Mouse (Mus musculus): ENCODE data around the gene Gm11492.

Gene Gm11492

DNA sequence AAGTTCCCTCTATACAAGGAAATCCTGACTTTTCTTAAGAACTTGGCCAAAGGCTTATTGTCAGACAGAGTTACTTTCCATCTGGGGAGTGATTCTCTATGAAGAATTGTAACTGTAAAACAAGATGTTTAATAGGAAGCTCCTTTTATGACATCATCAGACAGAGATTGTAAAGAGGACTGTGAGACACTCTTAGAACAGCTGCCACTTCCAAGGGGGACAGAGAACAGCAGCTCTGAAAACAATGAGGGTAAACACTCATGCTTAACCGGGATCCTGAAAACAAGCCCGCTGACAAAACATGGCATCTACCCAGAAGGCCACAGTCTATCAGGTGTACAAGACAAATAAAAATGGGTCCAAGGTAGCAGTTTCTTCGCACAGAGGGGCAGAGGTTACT is at the start of gene Gm11492:
Gm11492 (plus strand) TSS at position 153 of the 400 bp plus-strand sequence.
- no peak for DNase-seq

DNA sequence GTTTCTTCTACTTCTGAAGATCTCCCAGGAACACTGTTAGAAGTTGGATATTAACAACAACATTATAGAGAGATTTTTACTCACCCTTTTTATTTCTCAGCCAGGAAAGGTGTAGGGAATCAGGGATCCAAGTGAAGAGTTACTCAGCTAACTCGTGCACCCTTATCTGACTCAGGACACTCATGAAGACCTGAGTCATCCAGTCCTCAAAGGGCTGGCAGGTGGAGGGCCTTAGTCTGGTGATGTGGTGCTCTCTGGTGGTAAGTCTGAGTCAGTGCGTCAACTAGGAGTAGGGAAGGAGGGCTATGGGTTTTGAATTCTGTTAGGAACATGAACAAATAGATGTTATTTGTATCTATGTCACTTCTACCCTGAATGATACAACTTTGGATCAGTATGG is 47.2 kb upstream of the Gm11492 start:
- DNase-seq = no peak

DNA sequence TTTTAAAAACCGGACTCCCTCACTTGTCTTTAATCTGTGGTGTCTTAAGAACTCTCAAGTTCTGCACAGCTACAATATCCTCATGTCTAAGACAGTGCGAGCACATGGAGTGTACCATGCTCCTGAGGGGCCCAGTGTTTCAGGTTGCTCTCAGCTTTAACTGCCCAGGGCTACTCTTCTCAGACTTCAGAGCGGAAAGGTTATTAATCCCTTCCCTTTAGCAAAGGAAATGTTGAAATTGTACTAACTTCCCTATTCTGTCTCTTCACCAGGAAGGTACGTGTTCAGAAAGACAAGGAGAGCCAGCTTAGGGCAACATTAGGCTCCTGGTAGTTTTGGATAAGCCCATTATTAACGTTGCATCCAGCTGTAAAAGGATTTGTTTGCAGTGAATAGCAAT is 43.0 kb upstream of the Gm11492 start:
- DNase-seq = no peak

DNA sequence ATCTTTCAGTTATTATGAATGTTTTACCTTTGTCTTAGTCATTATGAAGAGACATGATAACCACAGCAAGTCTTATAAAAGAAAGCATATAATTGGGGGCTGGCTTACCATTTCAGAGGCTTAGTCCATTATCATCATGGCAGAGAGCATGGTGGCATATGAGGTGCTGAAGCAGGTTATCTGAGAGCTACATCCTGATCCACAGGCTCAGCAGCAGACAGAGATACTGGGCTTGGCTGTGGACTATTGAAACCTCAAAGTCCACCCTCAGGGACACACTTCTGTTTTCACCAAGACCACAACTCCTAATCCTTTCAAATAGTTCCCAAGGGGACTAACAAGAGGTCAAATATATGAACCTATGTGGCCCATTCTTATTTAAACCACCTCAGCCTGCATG is 42.5 kb upstream of the Gm11492 start:
- DNase-seq = no peak

DNA sequence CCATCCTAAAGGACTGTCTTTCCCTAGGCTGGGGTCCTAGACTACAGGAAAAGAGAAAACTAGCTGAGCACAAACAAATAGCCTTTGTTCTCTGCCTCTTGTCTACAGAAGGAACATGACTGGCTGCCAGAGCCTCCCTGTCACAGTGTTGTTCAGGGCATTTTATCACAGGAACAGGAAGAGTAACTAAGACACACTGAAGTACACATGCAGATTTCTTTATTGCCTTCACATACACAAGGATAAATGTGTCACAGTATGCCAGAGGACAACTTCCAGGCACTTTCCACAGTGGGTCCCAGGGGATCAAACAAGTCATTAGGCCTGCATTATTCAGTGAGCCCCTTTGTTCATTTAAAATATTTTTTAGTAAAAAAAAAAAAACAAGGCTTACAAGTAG is 41.7 kb upstream of the Gm11492 start:
- no peak for DNase-seq

DNA sequence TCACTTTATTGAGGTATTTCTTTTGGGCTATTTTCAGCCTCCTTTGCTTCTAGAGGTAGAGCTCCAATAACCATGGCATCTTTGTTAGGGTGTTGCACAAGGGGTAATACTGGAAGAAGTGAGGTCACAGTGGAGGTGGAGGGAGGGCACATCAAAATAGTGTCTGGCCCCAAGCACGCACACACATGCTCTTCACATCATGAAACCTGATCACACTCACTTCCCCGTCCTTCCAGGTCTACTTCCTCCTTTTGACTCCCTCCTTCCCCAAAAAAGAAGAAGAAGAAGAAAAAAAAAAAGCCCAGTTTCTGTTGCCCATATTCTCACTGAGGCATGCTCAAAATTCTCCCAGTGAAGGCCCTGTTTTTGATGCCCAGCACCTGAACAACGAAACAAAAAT is 39.1 kb upstream of the Gm11492 start:
- DNase-seq = no peak

DNA sequence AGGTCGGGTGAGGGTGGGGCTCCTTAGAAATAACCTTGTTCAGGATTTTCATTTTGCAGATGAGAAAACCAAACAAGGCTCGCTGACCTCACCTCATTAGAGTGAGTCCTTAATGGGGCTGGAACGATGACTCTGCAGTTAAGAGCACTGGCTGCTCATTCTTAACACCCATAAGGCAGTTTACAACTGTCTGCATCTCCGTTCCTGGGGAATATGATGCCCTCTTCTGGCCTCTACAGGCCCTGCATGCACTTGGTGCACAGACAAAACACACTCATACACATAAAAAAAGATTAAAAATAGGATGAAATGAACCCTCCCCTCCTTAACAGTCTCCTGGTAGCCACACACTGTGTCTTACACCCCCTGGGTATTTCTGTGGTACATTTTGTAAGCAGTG is 38.5 kb upstream of the Gm11492 start:
- no peak for DNase-seq

DNA sequence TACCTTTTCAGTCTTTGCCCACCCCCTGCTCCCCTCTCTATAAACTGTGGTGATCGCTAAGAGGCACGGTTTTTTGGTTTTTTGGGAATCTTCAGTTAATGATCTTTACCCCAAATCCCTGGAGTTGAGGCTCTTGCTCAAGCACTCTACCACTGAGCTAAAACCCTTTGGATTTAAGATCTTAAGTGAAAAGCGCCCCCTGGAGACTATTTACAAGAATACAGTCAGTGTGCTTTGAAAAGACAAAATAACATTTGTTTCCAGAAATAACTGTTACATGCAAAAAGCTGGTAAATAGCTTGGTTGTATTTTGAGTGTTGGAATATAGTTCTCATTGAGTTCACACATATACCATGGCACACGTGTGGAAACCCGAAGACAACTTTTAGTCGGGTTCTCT is 34.8 kb upstream of the Gm11492 start:
- DNase-seq = no peak

DNA sequence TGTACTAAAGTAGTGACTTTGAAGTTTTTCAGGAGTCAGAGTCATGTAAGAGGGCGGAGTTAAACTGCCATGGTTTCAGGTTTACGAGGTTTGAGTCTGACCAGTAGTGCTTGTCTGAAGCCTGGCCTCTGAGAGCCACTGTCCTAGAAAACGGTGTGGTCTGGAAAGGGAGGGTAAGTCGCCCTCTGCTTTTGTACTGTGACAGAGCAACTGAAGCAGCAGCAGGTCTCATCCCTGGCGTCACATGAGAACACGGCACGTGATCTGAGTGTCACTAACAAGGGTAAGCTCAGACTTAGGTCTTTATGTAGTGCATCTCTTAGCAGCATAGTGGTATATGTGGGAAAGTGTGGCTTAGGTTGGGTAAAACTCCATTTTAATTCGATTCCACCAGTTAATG is 24.2 kb upstream of the Gm11492 start:
- no peak for DNase-seq

DNA sequence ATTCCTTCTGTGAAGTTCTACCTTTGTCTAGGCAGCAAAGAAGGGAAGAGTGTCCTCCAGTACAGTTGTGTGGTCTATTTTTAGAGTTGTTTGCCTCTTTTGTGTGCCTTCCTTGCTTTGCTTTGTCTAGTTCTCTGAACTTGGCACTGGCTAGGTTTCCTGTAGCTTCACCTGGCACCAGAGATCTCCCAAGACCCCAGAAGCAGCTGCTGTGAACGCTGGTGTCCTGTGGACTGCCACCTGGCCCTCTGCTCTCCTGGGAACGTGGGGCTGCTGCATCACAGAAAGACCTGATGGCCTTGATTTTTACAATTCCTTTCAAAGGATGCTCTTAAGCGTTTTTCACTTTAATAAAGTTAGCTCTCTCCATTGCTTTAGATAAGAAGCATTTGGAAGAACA is 23.5 kb upstream of the Gm11492 start:
- DNase-seq = no peak

DNA sequence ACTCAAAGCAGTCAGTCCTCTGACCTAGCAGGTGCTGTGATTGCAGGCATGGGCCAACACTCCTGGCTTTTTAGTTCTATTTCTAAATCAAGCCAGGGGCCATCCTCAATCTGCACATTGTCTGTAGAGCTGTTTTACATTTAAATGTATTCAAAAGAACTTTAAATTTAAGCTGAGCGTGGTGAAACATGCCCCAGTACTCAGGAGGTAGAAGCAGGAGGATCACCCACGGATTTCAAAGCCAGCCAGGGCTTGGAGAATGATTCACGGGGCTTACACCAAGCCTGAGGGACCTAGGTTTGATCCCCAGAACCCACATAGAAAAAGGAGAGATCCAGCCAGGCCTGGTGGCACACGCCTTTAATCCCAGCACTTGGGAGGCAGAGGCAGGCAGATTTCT is 13.1 kb upstream of the Gm11492 start:
- no peak for DNase-seq

DNA sequence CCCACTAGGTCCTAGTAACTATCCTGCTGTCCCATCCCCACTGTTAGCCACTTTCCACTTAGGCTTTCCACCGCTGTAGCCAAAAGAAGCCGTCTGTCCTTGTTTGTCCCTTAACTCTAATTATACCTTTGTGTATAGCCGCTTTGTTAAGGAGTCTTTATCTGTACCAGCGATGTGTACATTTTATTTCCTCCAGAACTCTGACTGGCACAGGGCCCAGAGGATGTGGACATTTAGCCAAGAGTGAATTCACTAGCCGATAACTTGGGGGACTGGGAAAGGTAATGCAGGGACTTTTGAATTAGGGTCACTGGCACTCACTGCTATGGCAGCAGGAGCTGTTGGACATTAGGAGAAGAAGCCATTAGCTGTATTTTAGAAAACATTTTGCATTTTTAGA is 12.1 kb upstream of the Gm11492 start:
- no peak for DNase-seq

DNA sequence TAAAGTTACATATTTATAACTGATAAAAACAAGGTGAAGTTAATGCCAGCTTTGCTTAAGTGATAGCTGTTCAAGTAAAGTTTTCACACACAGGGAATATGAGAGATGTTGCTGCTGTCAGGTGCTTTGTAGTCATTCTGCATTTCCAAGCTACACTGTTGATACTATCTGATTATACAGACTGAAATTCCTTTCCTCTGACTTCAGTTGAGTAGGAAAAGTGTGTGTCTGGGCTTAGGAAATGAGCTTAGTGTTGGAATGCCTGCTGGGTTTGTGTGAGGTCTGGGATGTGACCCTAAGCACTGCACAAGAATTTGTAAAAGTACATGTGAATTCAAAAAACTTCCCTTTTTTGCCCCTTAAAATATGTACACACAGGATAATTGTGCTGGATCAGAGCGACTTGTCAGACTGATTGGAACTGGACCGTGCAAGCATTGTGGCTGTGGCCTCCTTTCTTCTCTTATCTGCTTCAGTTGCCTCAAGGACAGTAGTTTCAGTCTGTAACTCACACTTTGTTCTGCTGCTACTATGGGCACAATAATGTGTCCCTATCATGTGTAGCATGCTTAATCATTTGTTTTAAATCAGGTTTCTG is 11.2 kb upstream of the Gm11492 start:
- DNase-seq = no peak

DNA sequence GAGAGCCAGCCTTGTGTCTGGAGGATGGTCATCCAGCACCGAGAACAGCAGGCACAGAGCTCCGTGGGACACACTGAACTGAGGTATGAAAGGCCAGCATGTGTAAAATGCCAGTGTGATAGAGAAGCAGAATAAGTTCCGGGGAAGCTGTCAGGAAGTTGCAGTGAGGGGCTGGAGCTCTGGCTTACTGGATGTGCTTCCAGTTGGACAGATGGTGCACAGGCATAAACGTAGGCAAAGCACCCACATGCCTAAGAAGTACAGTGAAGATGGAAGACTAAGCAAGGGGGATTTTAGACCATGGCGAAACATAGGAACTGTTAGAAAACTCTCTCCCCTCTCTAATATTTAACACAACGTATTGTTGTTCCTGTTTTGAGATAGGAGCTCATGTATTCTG is 5.2 kb upstream of the Gm11492 start:
- no peak for DNase-seq

DNA sequence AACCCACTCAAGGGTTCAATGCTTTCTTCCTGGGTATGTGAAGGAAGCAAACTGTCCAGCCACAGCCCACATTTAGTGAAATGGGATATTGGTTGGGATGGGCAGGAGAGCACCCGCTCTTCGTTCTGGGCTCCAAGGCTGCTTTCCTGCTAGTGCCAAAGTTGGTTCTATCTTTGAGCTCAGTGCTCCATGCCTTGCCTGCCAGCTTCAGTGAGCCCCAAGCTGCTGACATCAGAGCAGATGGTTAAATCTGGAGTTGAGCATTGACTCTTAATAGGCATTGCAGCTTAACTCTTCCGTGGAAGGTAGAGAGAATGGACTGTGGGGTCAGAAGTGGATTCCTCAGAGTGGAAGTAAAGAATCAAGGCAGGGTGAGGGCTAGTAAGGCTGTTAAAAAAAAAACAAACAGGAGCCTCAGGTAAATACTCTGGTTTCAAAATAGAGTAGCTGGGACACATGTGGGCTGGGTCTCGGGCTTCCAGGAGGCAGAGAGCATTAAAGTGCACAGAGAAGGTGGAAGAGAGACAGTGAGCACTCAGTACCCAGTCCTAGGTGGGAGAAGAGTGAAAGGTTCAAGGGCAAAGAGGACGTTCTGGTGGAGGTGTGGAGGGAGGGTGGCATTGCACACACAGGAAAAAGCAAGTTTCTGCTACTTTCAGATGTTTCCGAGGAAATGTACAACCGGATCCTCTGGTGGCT is 2.0 kb downstream of the Gm11492 start, which contains the start of gene Sept4:
Sept4 (plus strand) TSS at position 649 of the 699 bp plus-strand sequence.
- DNase-seq = no peak

DNA sequence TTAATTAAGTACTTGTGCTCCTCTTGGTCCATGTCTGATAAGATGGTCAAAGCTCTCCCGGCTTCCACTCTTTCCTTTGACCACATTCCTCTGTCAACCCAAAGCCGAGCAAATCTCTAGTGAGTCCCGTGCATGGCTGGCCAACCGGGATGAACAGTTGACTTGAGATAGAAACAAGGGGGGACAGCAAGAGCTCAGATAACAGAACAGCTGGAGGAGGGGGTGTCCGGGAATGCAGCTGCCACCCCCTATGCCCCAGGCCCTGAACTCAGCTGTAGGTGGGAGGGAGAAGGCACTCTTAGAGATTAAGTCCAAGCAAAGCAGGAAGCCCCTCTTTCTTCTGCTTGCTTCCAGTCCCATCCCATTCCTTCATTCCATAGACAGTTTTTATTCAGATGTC is 4.3 kb downstream of the Gm11492 start:
- DNase-seq = no peak

DNA sequence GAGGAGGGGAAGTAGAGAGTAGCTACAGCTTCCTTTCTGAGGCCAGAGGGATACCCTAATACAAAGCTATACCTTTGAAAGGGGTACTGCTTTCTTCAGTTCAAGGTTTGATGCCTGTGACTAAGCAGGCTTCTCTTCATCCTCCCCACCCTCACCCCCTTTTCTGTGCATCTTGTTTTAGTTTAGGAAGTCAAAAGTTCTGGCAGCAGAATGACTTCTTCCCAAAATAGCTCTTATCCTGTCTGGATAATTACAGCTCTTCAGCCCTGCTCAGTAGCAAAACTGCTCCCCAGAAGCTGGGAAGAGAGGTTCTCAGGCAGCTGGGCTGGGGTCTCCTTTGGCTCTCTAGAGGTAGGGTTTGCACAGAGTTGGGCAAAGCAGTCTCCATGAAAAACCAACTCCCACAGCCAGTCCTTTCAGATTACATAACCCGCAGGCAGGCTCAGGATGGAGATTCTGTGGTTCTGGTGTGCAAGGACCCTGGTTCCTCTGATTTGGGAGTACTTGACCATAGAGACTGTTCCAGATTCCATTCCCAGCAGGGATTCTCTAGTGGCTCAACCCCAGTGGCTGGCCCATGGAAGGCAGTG is 5.0 kb downstream of the Gm11492 start:
- no peak for DNase-seq

DNA sequence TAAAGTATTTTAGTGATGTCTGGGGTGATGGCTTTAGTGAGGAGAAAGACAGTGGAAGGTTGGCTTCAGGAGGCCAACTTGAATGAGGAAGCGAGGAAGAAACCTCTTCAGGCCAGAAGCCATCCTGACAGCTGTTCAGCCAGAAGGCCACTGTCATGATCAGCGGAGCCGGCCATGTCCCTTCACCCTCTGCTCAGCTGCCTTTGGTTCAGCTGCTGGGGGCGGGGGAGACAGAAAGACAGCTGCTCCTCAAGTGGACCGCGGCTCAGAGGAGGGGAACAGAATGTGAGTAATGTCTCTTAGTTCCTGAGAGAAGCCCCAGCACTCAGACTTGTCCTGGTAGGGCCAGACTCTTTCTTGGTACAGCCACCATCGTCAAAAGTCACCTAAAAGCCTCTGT is 7.3 kb downstream of the Gm11492 start:
- DNase-seq = no peak

DNA sequence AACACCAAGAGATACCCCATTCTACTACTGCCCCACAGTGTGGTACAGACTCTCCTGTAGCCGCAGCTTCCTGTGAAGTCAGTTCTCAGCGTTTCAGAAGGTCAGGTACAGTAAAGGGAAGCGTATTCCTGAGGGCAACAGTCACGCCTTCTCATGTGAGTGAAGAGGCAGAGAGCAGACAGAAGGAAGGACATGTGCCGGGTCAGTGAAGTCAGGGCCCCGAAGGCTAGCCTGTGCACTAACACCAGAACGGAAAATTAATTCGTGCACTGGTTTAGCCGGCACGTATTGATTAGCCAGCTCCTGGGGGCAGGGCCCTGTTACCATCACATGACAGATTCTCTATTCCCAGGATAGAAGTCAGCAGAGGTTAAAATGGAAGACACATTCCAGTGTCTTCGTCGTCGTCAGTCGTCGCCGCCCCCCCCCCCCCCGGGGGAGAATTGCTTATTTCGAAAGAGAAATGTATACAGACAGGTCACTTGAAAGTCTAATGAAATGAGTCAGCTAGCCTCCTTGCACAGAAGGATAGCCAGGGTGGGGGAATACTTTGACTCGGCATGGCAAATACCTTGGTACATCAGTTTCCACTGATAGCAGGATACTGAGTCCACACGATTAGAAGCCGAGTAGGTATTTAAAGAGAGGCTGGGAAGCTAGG is 8.2 kb downstream of the Gm11492 start:
- DNase-seq = no peak

DNA sequence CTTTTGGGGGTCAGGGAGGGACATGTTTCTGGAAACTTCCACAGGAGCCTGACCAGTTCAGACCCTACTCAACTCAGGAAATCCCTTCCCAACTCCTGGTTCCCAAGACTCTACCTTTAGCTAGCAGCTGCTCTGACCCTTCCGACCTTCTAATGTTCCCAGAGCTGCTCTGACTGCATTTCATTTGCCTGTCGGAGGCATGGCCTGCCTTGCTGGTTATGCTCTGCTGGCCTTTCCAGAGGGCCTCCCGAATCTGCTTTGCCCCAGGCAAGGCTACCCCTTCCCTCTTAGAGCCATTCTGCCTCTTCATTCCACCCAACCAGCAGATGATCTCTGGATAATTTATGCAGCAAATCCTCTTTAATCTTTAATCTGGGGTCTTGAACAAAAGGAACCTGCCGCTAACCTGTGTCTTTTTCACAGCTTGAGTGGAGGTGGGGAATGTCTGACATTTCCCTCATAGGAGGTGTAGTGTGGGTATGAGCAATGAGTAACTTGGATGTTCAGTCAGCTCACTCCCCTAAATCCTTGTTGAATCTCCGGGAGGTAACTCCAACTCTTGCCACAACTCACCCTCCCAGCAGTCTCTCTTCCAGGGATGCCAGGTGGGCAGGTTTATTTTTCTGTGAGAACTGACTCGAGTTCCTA is 11.3 kb downstream of the Gm11492 start:
- DNase-seq = no peak

DNA sequence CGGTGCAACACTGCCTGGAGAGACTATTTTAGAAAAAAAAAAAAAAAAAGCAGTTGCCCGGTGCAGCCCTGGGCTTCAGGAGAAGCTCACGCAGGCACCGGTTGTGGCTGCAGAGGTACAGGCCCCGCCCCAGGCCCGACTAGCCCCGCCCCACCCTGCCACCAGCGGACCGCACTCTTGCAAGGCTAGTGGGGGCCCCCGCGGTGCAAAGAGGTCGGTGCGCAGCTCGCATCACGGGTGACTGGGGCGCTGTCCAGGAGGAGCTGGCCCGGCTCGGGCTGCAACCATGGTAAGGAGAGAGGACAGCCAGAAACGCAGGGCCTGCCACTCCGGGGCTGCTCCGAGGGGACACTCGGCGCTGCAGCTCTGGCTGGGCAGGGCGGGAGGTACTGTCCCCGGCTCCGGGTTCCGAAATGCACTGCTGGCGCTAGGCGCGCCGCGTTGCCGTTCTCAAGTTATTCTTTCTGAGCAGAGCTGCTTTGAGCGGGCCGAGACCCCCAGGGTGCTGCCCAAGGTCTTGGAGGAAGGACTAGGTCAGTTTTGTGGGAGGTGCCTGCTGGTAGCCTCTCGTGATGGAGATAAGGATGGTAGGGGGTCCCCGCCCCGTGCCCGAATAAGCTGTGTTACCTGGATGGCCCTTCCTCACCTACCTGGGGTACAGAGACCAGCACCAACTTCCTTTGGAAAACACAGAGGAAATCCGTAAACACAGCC is 12.0 kb downstream of the Gm11492 start:
- peak; percentile 43 to 66 for DNase-seq

DNA sequence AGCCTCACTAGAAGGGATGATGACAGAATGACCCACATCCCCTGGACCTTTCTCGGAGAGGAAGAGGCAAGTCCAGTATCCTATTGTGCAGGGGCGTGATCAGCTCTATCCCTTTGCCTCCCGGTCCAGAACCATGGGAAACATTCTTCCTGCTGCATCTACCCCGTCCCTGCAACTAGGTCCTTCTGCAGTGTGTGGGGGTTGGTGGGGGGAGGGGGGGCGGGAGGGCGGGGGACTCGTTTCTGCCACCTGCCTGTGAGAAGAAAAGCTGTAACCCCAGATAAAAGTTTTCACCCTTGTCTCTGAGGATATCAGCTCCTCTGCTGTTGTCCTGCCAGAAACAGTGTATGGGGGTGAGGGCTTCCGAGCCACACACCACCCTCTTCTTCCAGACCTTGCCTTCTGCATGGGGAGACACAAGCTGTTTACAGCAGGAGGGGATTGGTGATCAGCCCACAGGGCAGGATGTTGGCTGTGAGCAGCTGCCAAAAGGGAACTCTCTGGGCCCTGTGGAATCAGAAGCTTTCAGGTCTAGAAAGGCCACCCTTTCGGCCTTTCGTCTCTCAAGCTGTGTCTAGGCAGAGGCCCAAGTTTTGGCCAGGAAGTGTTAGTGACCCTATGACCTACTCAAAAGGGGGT is 12.6 kb downstream of the Gm11492 start:
- no peak for DNase-seq
